Mouse (Mus musculus): ENCODE data around the gene Kbtbd13.

GRCm38 (mm10) chr9:65358956-65359480 lies 32.4 kb downstream of the Kbtbd13 start:
- TF ChIP-seq CTCF (conservative IDR thresholded peaks at IDR 0.05 in 1 of 2, IDR thresholded peaks at IDR 0.05 in 1 of 2; ENCODE audit: low read depth in 2 of 2, low read length in 2 of 2), result no peak
- TF ChIP-seq GABPA (IDR thresholded peaks at IDR 0.05; ENCODE audit: insufficient replicate concordance, low read depth, low read length), result no peak
- no peak for TF ChIP-seq PAX5 (IDR thresholded peaks at IDR 0.05; ENCODE audit: low read length)
- TF ChIP-seq POLR2A (IDR thresholded peaks at IDR 0.05; ENCODE audit: low read depth, low read length), result no peak
- no peak for TF ChIP-seq ZMIZ1 (IDR thresholded peaks at IDR 0.05; ENCODE audit: low read depth, low read length)
- no peak for TF ChIP-seq ZKSCAN1 (IDR thresholded peaks at IDR 0.05; ENCODE audit: borderline replicate concordance, low read depth, low read length)
- TF ChIP-seq E2F4 (IDR thresholded peaks at IDR 0.05; ENCODE audit: insufficient replicate concordance, low read depth, low read length), result no peak
- no peak for TF ChIP-seq ZNF384 (IDR thresholded peaks at IDR 0.05; ENCODE audit: low read depth, low read length)
- TF ChIP-seq TCF12 (IDR thresholded peaks at IDR 0.05; ENCODE audit: low read depth, low read length), result no peak
- no peak for TF ChIP-seq MXI1 (IDR thresholded peaks at IDR 0.05; ENCODE audit: low read depth, low read length)
- TF ChIP-seq RCOR1 (conservative IDR thresholded peaks at IDR 0.05; ENCODE audit: low read depth, low read length), result no peak

All from CH12.LX (cell line).